Mouse (Mus musculus) kidney, adult 2 months (tissue): ENCODE measurements around the gene Fbxl2. TPM values are rescaled to one million over a fixed set of nuclear protein-coding genes. Genes with fewer than 3 reads are reported as not detected.

Experiments used
- DNase-seq: peaks from one replicate; pipeline ENCODE4 v3.0.0; 2021
- H3K27ac ChIP-seq: fragments of 200-500 bp; 2 replicates; pipeline ENCODE4 v1.5.1; 2012; ENCODE audit warnings: low read depth, low read length, control low read depth, inconsistent platforms; ENCODE audit not compliant: insufficient read depth
- H3K27me3 ChIP-seq: fragments of 200-500 bp; replicated peaks from 2 replicates; pipeline ENCODE4 v1.6.1; 2012; ENCODE audit warnings: mild to moderate bottlenecking, moderate library complexity, low read length, inconsistent platforms; ENCODE audit not compliant: control insufficient read depth, insufficient read depth
- H3K36me3 ChIP-seq: fragments of 200-500 bp; 2 replicates; pipeline ENCODE4 v1.6.1; 2012; ENCODE audit warnings: mild to moderate bottlenecking, moderate library complexity, low read length, inconsistent platforms; ENCODE audit not compliant: control insufficient read depth, insufficient read depth
- H3K4me1 ChIP-seq: fragments of 200-500 bp; 2 replicates; pipeline ENCODE4 v1.6.1; 2011; ENCODE audit warnings: low read length; ENCODE audit not compliant: control insufficient read depth, insufficient read depth
- H3K4me3 ChIP-seq: fragments of 200-500 bp; 2 replicates; pipeline ENCODE4 v1.5.1; 2011; ENCODE audit warnings: mild to moderate bottlenecking, low read depth, low read length, control low read depth; ENCODE audit not compliant: insufficient read depth
- CTCF ChIP-seq: fragments of 200-500 bp; conservative IDR thresholded peaks from 2 replicates; pipeline ENCODE4 v1.5.1; 2011; ENCODE audit warnings: low read depth, mild to moderate bottlenecking, control low read depth, low read length, moderate library complexity, mixed read lengths; ENCODE audit not compliant: insufficient read depth, insufficient read length
- POLR2A ChIP-seq: fragments of 200-500 bp; IDR thresholded peaks from one replicate; pipeline ENCODE4 v1.6.1; 2011; ENCODE audit warnings: low read depth, low read length, control low read depth
- WGBS: fragments of 180-500 bp; shearing (Covaris S2); methylation state at CpG from one replicate; pipeline ENCODE4 v1.1.7; 2018; 5-methylcytosine and 5-hydroxymethylcytosine counted together
- polyA plus RNA-seq: library from polyadenylated mRNA; depleted of rRNA; stranded (reverse); fragments of >200 nt; gene quantifications from 2 replicates; pipeline ENCODE4 v1.2.3, GENCODE M21; 2012

The Fbxl2 gene
- polyA plus RNA-seq, 1 experiment, result 2.8 TPM

GRCm38 (mm10) chr9:114006801-114007200 lies 39.2 kb downstream of the Fbxl2 start:
- no peak overlapping the region for H3K4me3 ChIP-seq
- 40% methylated on average over 9 of the region's 9 CpGs for WGBS
- peaks cover 7% of the 10 kb centered on the region; the same call in 1 of the 2 replicates for H3K4me1 ChIP-seq
- H3K27me3 ChIP-seq, result no peaks in the 10 kb centered on the region
- H3K36me3 ChIP-seq, result no peaks in the 10 kb centered on the region
- peak; percentile 52 for TF ChIP-seq CTCF
- no peak for TF ChIP-seq POLR2A
- peak; percentile 85 for DNase-seq
- peak overlapping the region; percentile 49 for H3K27ac ChIP-seq

GRCm38 (mm10) chr9:113998311-113998710 lies 47.7 kb downstream of the Fbxl2 start:
- TF ChIP-seq CTCF (peak; percentile 39), POLR2A (no peak)
- DNase-seq, result no peak
- Histone ChIP-seq H3K4me1 (no peaks in the 10 kb centered on the region), H3K36me3 (no peaks in the 10 kb centered on the region), H3K27me3 (no peaks in the 10 kb centered on the region), H3K27ac (no peak overlapping the region), H3K4me3 (no peak overlapping the region)
- 63% methylated on average over 2 of the region's 2 CpGs for WGBS

GRCm38 (mm10) chr9:113992810-113993209 lies 53.2 kb downstream of the Fbxl2 start:
- Histone ChIP-seq H3K4me1 (0 out of 2 replicates have a peak, but pooled peaks cover 3% of the 10 kb centered on the region), H3K4me3 (no peak overlapping the region), H3K36me3 (no peaks in the 10 kb centered on the region), H3K27ac (no peak overlapping the region), H3K27me3 (no peaks in the 10 kb centered on the region)
- WGBS, result 94% methylated on average over 7 of the region's 7 CpGs
- no peak for DNase-seq
- TF ChIP-seq POLR2A, result no peak
- no peak for TF ChIP-seq CTCF

GRCm38 (mm10) chr9:113990547-113991248 lies 55.3 kb downstream of the Fbxl2 start:
- Histone ChIP-seq H3K4me1 (peaks cover 11% of the 10 kb centered on the region; the same call in 1 of the 2 replicates), H3K4me3 (peak overlapping the region; percentile 23; the same call in 1 of the 2 replicates), H3K27ac (peak overlapping the region; percentile 6; the same call in 1 of the 2 replicates), H3K27me3 (no peaks in the 10 kb centered on the region), H3K36me3 (no peaks in the 10 kb centered on the region)
- peak; percentile 89 for TF ChIP-seq CTCF
- TF ChIP-seq POLR2A, result no peak
- peak; percentile 92 for DNase-seq
- WGBS, result 12% methylated on average over 18 of the region's 18 CpGs

GRCm38 (mm10) chr9:113984946-113985620 lies 60.9 kb downstream of the Fbxl2 start:
- no peaks in the 10 kb centered on the region for H3K36me3 ChIP-seq
- WGBS, result 55% methylated on average over 13 of the region's 13 CpGs
- DNase-seq, result peak; percentile 93
- peak overlapping the region; percentile 29 for H3K27ac ChIP-seq
- H3K4me3 ChIP-seq, result no peak overlapping the region
- no peaks in the 10 kb centered on the region for H3K27me3 ChIP-seq
- peaks cover 22% of the 10 kb centered on the region; the same call in 1 of the 2 replicates for H3K4me1 ChIP-seq
- no peak for TF ChIP-seq POLR2A
- no peak for TF ChIP-seq CTCF

- WGBS, result 65% methylated on average over 11 of the region's 11 CpGs
- H3K27ac ChIP-seq, result no peak overlapping the region
- H3K4me1 ChIP-seq, result peaks cover 26% of the 10 kb centered on the region; the same call in 1 of the 2 replicates
- no peaks in the 10 kb centered on the region for H3K36me3 ChIP-seq
- TF ChIP-seq POLR2A (no peak), CTCF (no peak)
- no peak overlapping the region for H3K4me3 ChIP-seq
- peak; percentile 36 for DNase-seq
- H3K27me3 ChIP-seq, result no peaks in the 10 kb centered on the region
Observed at GRCm38 (mm10) chr9:113982883-113983670, 62.9 kb downstream of the Fbxl2 start.
